Mouse (Mus musculus) spleen, adult 2 months (tissue): ENCODE measurements around the gene Dglucy. TPM values are rescaled to one million over a fixed set of nuclear protein-coding genes. Genes with fewer than 3 reads are reported as not detected.

Experiments
- DNase-seq, 2 experiments: peaks; one replicate each; pipeline versions ENCODE4 v3.0.0 to v3.0.0-alpha.2; 2012 to 2021; ENCODE audit warnings: low spot score in 2 of 2, low read depth in 1 of 2
- H3K27ac ChIP-seq: fragments of 200-500 bp; 2 replicates; pipeline ENCODE4 v1.5.1; 2012; ENCODE audit warnings: low read length, inconsistent platforms; ENCODE audit not compliant: insufficient read depth
- H3K27me3 ChIP-seq: fragments of 200-500 bp; 2 replicates; pipeline ENCODE4 v1.6.1; 2012; ENCODE audit warnings: mild to moderate bottlenecking, moderate library complexity, low read length, inconsistent platforms; ENCODE audit not compliant: control insufficient read depth, insufficient read depth
- H3K36me3 ChIP-seq: fragments of 200-500 bp; 2 replicates; pipeline ENCODE4 v1.6.1; 2012; ENCODE audit warnings: mild to moderate bottlenecking, low read length, inconsistent platforms; ENCODE audit not compliant: control insufficient read depth, insufficient read depth
- H3K4me1 ChIP-seq: fragments of 200-500 bp; 2 replicates; pipeline ENCODE4 v1.6.1; 2011; ENCODE audit warnings: inconsistent platforms; ENCODE audit not compliant: control insufficient read depth, insufficient read depth, insufficient read length
- H3K4me3 ChIP-seq: fragments of 200-500 bp; 2 replicates; pipeline ENCODE4 v1.5.1; 2011; ENCODE audit warnings: mild to moderate bottlenecking, inconsistent platforms; ENCODE audit not compliant: insufficient read depth, insufficient read length; ENCODE audit errors: extremely low read depth
- CTCF ChIP-seq: fragments of 200-500 bp; IDR thresholded peaks from 2 replicates; pipeline ENCODE4 v1.5.1; 2011; ENCODE audit warnings: mild to moderate bottlenecking, inconsistent platforms; ENCODE audit not compliant: insufficient read depth, insufficient read length, insufficient replicate concordance; ENCODE audit errors: extremely low read depth
- POLR2A ChIP-seq: fragments of 200-500 bp; IDR thresholded peaks from 2 replicates; pipeline ENCODE4 v1.6.1; 2011; ENCODE audit warnings: low read depth, low read length, inconsistent platforms
- WGBS: fragments of 180-500 bp; shearing (Covaris S2); methylation state at CpG from one replicate; pipeline ENCODE4 v1.1.7; 2018; 5-methylcytosine and 5-hydroxymethylcytosine counted together
- polyA plus RNA-seq: library from polyadenylated mRNA; depleted of rRNA; stranded (reverse); fragments of >200 nt; gene quantifications from 2 replicates; pipeline ENCODE4 v1.2.3, GENCODE M21; 2012; rRNA removed

Gene Dglucy
- polyA plus RNA-seq, 1 experiment = 5.2 TPM

GRCm38 (mm10) chr12:100945948-100946347 lies 167.1 kb downstream of the Dglucy start:
- Histone ChIP-seq H3K4me3 (no peak overlapping the region), H3K4me1 (no peaks in the 10 kb centered on the region), H3K36me3 (peaks cover 64% of the 10 kb centered on the region), H3K27ac (no peak overlapping the region), H3K27me3 (no peaks in the 10 kb centered on the region)
- 95% methylated on average over 12 of the region's 12 CpGs for WGBS
- DNase-seq = no peak
- TF ChIP-seq CTCF (no peak), POLR2A (no peak)

Other genes starting within 250 kb of the Dglucy start
- gene Rps6ka5, start 52.1 kb upstream of the Dglucy start, polyA plus RNA-seq = 1.7 and 2.1 TPM in 2 replicates
- 14.0 and 18.2 TPM in 2 replicates for gene Gpr68, start 129.1 kb downstream of the Dglucy start, polyA plus RNA-seq
- gene Ccdc88c, start 250.0 kb downstream of the Dglucy start, polyA plus RNA-seq = 48.3 and 51.8 TPM in 2 replicates